Mouse (Mus musculus) liver, postnatal 0 days (tissue): ENCODE results near the gene Ehbp1l1.

Experiments used
- CTCF ChIP-seq: sonication (generic); IDR thresholded peaks from 2 replicates; pipeline ENCODE4 v1.5.1; 2016; ENCODE audit warnings: antibody characterized with exemption, low read depth
- EP300 ChIP-seq: IDR thresholded peaks from 2 replicates; pipeline ENCODE4 v1.6.1; 2016; ENCODE audit warnings: antibody characterized with exemption, low read depth, mild to moderate bottlenecking

GRCm38 (mm10) chr19:5666386-5666785, 59.7 kb downstream of the Ehbp1l1 start:
- TF ChIP-seq CTCF: no peak
- no peak for TF ChIP-seq EP300
